Comparison of ENCODE assay signal across 16 mouse cellular contexts in genomic region chr4:89434152-89434551, GRCm38 (mm10).
"Had no signal": no experiment of that assay in that cellular context is flagged by ENCODE, and none has a peak within 500 bp of the region (broad histone marks: within the 10 kb centered on the region; RNA-seq: fewer than 3 reads in every experiment).

No protein-coding gene starts in this region.

- H3K36me3 ChIP-seq: limb, embryonic 10.5 days; limb, embryonic 13.5 days; liver, embryonic 12.5 days; liver, embryonic 15.5 days; lung, embryonic 15.5 days had no signal

- DNase-seq: kidney, adult 9 months; kidney, postnatal 14 days; kidney, postnatal 4 days; liver; lung, adult 18-20 months; lung, postnatal 14 days; lung, postnatal 4 days; midbrain, embryonic 14.5 days; thymus, adult 18-20 months; thymus, postnatal 36 days had no signal

- H3K27me3 ChIP-seq: limb, embryonic 13.5 days; liver, embryonic 12.5 days; liver, embryonic 15.5 days; lung, embryonic 15.5 days had no signal

- H3K4me2 ChIP-seq: limb, embryonic 13.5 days; liver, embryonic 12.5 days; liver, embryonic 15.5 days; lung, embryonic 15.5 days; midbrain, embryonic 11.5 days had no signal

- H3K4me1 ChIP-seq: limb, embryonic 13.5 days; liver, embryonic 15.5 days; lung, embryonic 15.5 days had no signal

- ATAC-seq: liver, embryonic 12.5 days had no signal

- H3K4me3 ChIP-seq: limb, embryonic 10.5 days; limb, embryonic 13.5 days; liver, embryonic 12.5 days; liver, embryonic 15.5 days; lung, embryonic 15.5 days had no signal

- H3K27ac ChIP-seq: limb, embryonic 10.5 days; limb, embryonic 13.5 days; liver, embryonic 12.5 days; liver, embryonic 15.5 days; lung, embryonic 15.5 days had no signal

- H3K9ac ChIP-seq: limb, embryonic 13.5 days; liver, embryonic 12.5 days; liver, embryonic 15.5 days; lung, embryonic 15.5 days had no signal

- H3K9me3 ChIP-seq: limb, embryonic 10.5 days; limb, embryonic 13.5 days; liver, embryonic 12.5 days; liver, embryonic 15.5 days; lung, embryonic 15.5 days had no signal
